Comparison of ENCODE assay signal across 31 mouse cellular contexts in the genomic region with DNA sequence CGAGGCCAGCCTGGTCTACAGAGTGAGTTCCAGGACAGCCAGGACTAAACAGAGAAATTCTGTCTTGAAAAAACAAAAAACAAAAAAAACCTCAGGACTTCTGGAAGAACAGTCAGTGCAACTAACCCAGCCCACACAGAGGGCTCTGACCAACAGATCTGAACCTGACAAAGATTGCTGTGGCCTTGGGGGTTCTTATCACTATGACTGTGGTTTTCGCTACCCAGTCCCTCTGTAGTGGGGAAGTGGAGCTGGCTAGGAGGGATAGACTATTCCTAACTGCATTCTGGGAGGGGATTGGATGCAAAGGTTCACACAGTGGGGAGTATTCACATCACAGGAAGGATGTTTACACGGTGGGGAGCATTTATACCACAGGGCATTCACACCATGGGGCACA. TPM values are rescaled to one million over a fixed set of nuclear protein-coding genes. Genes with fewer than 3 reads are reported as not detected.
"Had no signal": no experiment of that assay in that cellular context is flagged by ENCODE, and none has a peak within 500 bp of the region (broad histone marks: within the 10 kb centered on the region; RNA-seq: fewer than 3 reads in every experiment).

No protein-coding gene starts in this region.

- H3K36me3 ChIP-seq: limb, embryonic 10.5 days; limb, embryonic 12.5 days; limb, embryonic 13.5 days; limb, embryonic 15.5 days; liver, embryonic 12.5 days; liver, embryonic 13.5 days; liver, embryonic 15.5 days; lung, embryonic 15.5 days; midbrain, embryonic 10.5 days; midbrain, embryonic 12.5 days; midbrain, embryonic 15.5 days; neural tube, embryonic 12.5 days had no signal

- H3K9ac ChIP-seq: limb, embryonic 12.5 days; limb, embryonic 13.5 days; limb, embryonic 15.5 days; liver, embryonic 12.5 days; liver, embryonic 13.5 days; liver, embryonic 14.5 days; liver, embryonic 15.5 days; liver, postnatal 0 days; lung, embryonic 14.5 days; lung, embryonic 15.5 days; midbrain, embryonic 12.5 days; midbrain, embryonic 15.5 days; neural tube, embryonic 12.5 days had no signal

- H3K27ac ChIP-seq: limb, embryonic 10.5 days; limb, embryonic 12.5 days; limb, embryonic 13.5 days; limb, embryonic 15.5 days; liver, embryonic 12.5 days; liver, embryonic 13.5 days; liver, embryonic 14.5 days; liver, embryonic 15.5 days; lung, embryonic 15.5 days; macrophage; midbrain, embryonic 10.5 days; midbrain, embryonic 12.5 days; midbrain, embryonic 15.5 days; neural tube, embryonic 12.5 days had no signal

- H3K27me3 ChIP-seq: limb, embryonic 13.5 days; limb, embryonic 15.5 days; lung, embryonic 15.5 days; midbrain, embryonic 12.5 days; midbrain, embryonic 15.5 days; neural tube, embryonic 12.5 days had no signal

- H3K4me1 ChIP-seq: limb, embryonic 10.5 days; limb, embryonic 12.5 days; limb, embryonic 13.5 days; limb, embryonic 15.5 days; lung, embryonic 15.5 days; midbrain, embryonic 10.5 days; midbrain, embryonic 12.5 days; midbrain, embryonic 15.5 days; neural tube, embryonic 12.5 days had no signal

- H3K4me3 ChIP-seq: limb, embryonic 10.5 days; limb, embryonic 12.5 days; limb, embryonic 13.5 days; limb, embryonic 15.5 days; liver, embryonic 12.5 days; liver, embryonic 13.5 days; liver, embryonic 15.5 days; lung, embryonic 15.5 days; megakaryocyte, embryonic 14.5 days; midbrain, embryonic 10.5 days; midbrain, embryonic 12.5 days; midbrain, embryonic 15.5 days; myocyte; neural tube, embryonic 12.5 days had no signal

- ATAC-seq: liver, postnatal 0 days; lung, postnatal 0 days; midbrain, embryonic 15.5 days; midbrain, embryonic 16.5 days had no signal

- H3K9me3 ChIP-seq: limb, embryonic 10.5 days; limb, embryonic 12.5 days; limb, embryonic 13.5 days; limb, embryonic 15.5 days; liver, embryonic 12.5 days; liver, embryonic 13.5 days; liver, embryonic 15.5 days; lung, embryonic 15.5 days; megakaryocyte, embryonic 14.5 days; midbrain, embryonic 10.5 days; midbrain, embryonic 12.5 days; midbrain, embryonic 15.5 days; neural tube, embryonic 12.5 days had no signal

- H3K4me2 ChIP-seq: limb, embryonic 12.5 days; limb, embryonic 13.5 days; limb, embryonic 15.5 days; liver, embryonic 11.5 days; liver, embryonic 12.5 days; liver, embryonic 13.5 days; liver, embryonic 15.5 days; lung, embryonic 14.5 days; lung, embryonic 15.5 days; midbrain, embryonic 11.5 days; midbrain, embryonic 12.5 days; midbrain, embryonic 15.5 days; neural tube, embryonic 12.5 days had no signal

- DNase-seq: left cerebral cortex, postnatal 4 days; liver; liver, embryonic 13.5 days; liver, postnatal 0 days; lung, adult 18-20 months; lung, adult 2 months; lung, embryonic 14.5 days; lung, postnatal 10 days; lung, postnatal 14 days; lung, postnatal 36 days; lung, postnatal 4 days; midbrain, embryonic 14.5 days had no signal

RNA-seq across cellular contexts. Expression of a gene that starts 4.7 kb away (rescaled TPM):
- polyA plus RNA-seq: myocyte had no signal
